Mouse (Mus musculus) embryonic facial prominence, embryonic 15.5 days (tissue): Measurements from ENCODE around the gene Trp53rka. TPM values are rescaled to one million over a fixed set of nuclear protein-coding genes. Genes with fewer than 3 reads are reported as not detected.

Source experiments
- ATAC-seq: fragments of 200-750 bp; cut with Nextera tagmentation; 2 replicates; pipeline ENCODE4 v1.8.0; 2017; ENCODE audit warnings: low read depth, moderate TSS enrichment; ENCODE audit not compliant: insufficient number of reproducible peaks, low FRiP score, low TSS enrichment
- H3K27ac ChIP-seq: fragments of 300-500 bp; sonication (generic); replicated peaks from 2 replicates; pipeline ENCODE4 v1.5.1; 2015; ENCODE audit warnings: mild to moderate bottlenecking, inconsistent platforms
- H3K27me3 ChIP-seq: fragments of 300-500 bp; sonication (generic); 2 replicates; pipeline ENCODE4 v1.6.1; 2015; ENCODE audit warnings: inconsistent platforms
- H3K36me3 ChIP-seq: fragments of 300-500 bp; sonication (generic); 2 replicates; pipeline ENCODE4 v1.6.1; 2015; ENCODE audit warnings: mild to moderate bottlenecking, inconsistent platforms
- H3K4me1 ChIP-seq: fragments of 300-500 bp; sonication (generic); 2 replicates; pipeline ENCODE4 v1.6.1; 2015; ENCODE audit warnings: inconsistent platforms
- H3K4me2 ChIP-seq: fragments of 300-500 bp; sonication (generic); replicated peaks from 2 replicates; pipeline ENCODE4 v1.6.1; 2015; ENCODE audit warnings: mild to moderate bottlenecking, inconsistent platforms
- H3K4me3 ChIP-seq: fragments of 300-500 bp; sonication (generic); replicated peaks from 2 replicates; pipeline ENCODE4 v1.5.1; 2015; ENCODE audit warnings: mild to moderate bottlenecking, inconsistent platforms
- H3K9ac ChIP-seq: fragments of 300-500 bp; sonication (generic); 2 replicates; pipeline ENCODE4 v1.6.1; 2015; ENCODE audit warnings: inconsistent platforms
- H3K9me3 ChIP-seq: fragments of 300-500 bp; sonication (generic); replicated peaks from 2 replicates; pipeline ENCODE4 v1.6.1; 2016; ENCODE audit warnings: inconsistent platforms
- WGBS: fragments of 180-500 bp; shearing (Covaris S2); methylation state at CpG from one replicate; pipeline ENCODE4 v1.1.7; 2015; 5-methylcytosine and 5-hydroxymethylcytosine counted together
- polyA plus RNA-seq: library from polyadenylated mRNA; unstranded; fragments of >200 nt; fragmentation: Nextera tagmentation; extraction: Ambion mirVana; gene quantifications from 2 replicates; pipeline ENCODE4 v1.2.1, GENCODE M21; 2015

The Trp53rka gene
- polyA plus RNA-seq, 1 experiment from 2014 or later = 41.8 TPM

GRCm38 (mm10) chr2:165452730-165453693, 40.1 kb downstream of the Trp53rka start:
- no peak for ATAC-seq
- Histone ChIP-seq H3K9ac (no peak overlapping the region), H3K4me2 (no peak overlapping the region), H3K27ac (no peak overlapping the region), H3K36me3 (no peaks in the 10 kb centered on the region), H3K4me1 (no peaks in the 10 kb centered on the region), H3K9me3 (no peaks in the 10 kb centered on the region), H3K4me3 (no peak overlapping the region), H3K27me3 (no peaks in the 10 kb centered on the region)
- 75% methylated on average over 12 of the region's 12 CpGs for WGBS

- no peak for ATAC-seq
- 77% methylated on average over 9 of the region's 9 CpGs for WGBS
These were observed 44.6 kb downstream of the Trp53rka start for GRCm38 (mm10) chr2:165448475-165448874.

GRCm38 (mm10) chr2:165444861-165445260, 48.3 kb downstream of the Trp53rka start:
- Histone ChIP-seq H3K27me3 (no peaks in the 10 kb centered on the region), H3K4me2 (no peak overlapping the region), H3K9ac (no peak overlapping the region), H3K9me3 (no peaks in the 10 kb centered on the region), H3K4me1 (no peaks in the 10 kb centered on the region), H3K4me3 (no peak overlapping the region), H3K36me3 (no peaks in the 10 kb centered on the region), H3K27ac (no peak overlapping the region)
- 73% methylated on average over 3 of the region's 3 CpGs for WGBS
- ATAC-seq = no peak

More at GRCm38 (mm10) chr2:165448475-165448874, 44.6 kb downstream of the Trp53rka start:
- Histone ChIP-seq H3K9ac (no peak overlapping the region), H3K36me3 (no peaks in the 10 kb centered on the region), H3K4me3 (no peak overlapping the region), H3K27me3 (no peaks in the 10 kb centered on the region), H3K27ac (no peak overlapping the region), H3K4me1 (no peaks in the 10 kb centered on the region), H3K4me2 (no peak overlapping the region), H3K9me3 (no peaks in the 10 kb centered on the region)

- no peak overlapping the region for H3K9ac ChIP-seq
- H3K4me3 ChIP-seq = no peak overlapping the region
- H3K9me3 ChIP-seq = no peaks in the 10 kb centered on the region
- H3K4me1 ChIP-seq = no peaks in the 10 kb centered on the region
- WGBS = 55% methylated on average over 10 of the region's 10 CpGs
- no peak overlapping the region for H3K27ac ChIP-seq
- no peak overlapping the region for H3K4me2 ChIP-seq
- ATAC-seq = no peak
- no peaks in the 10 kb centered on the region for H3K36me3 ChIP-seq
- no peaks in the 10 kb centered on the region for H3K27me3 ChIP-seq
These were observed 50.1 kb downstream of the Trp53rka start for GRCm38 (mm10) chr2:165442981-165443380.

GRCm38 (mm10) chr2:165441613-165442012, 51.5 kb downstream of the Trp53rka start:
- Histone ChIP-seq H3K27ac (no peak overlapping the region), H3K27me3 (no peaks in the 10 kb centered on the region), H3K4me1 (no peaks in the 10 kb centered on the region), H3K4me3 (no peak overlapping the region), H3K9me3 (no peaks in the 10 kb centered on the region), H3K36me3 (no peaks in the 10 kb centered on the region), H3K4me2 (no peak overlapping the region), H3K9ac (no peak overlapping the region)
- 43% methylated on average over 4 of the region's 4 CpGs for WGBS
- ATAC-seq = no peak

Other genes starting within 250 kb of the Trp53rka start
- 58.7 and 59.5 TPM in 2 replicates for gene Slc35c2, start 205.5 kb downstream of the Trp53rka start, polyA plus RNA-seq
- gene Elmo2, start 166.8 kb downstream of the Trp53rka start, polyA plus RNA-seq = 86.4 and 91.3 TPM in 2 replicates
- gene Zfp663, start 124.6 kb downstream of the Trp53rka start, polyA plus RNA-seq = 0.27 and 0.55 TPM in 2 replicates
- gene Zfp334, start 105.1 kb downstream of the Trp53rka start, polyA plus RNA-seq = 6.8 and 7.0 TPM in 2 replicates
- 0.88 and 0.93 TPM in 2 replicates for gene Ocstamp, start 92.9 kb downstream of the Trp53rka start, polyA plus RNA-seq
- 0.83 and 0.89 TPM in 2 replicates for gene Slc13a3, start 20.1 kb downstream of the Trp53rka start, polyA plus RNA-seq
- 15.6 and 15.8 TPM in 2 replicates for gene Slc2a10, start 10.5 kb upstream of the Trp53rka start, polyA plus RNA-seq
- gene Eya2, start 101.7 kb upstream of the Trp53rka start, polyA plus RNA-seq = 24.4 and 25.9 TPM in 2 replicates